Mouse (Mus musculus) gastrocnemius, adult 8-10 months (tissue): ENCODE data around the gene Rassf3. TPM values are rescaled to one million over a fixed set of nuclear protein-coding genes. Genes with fewer than 3 reads are reported as not detected.

Experiments used
- DNase-seq, 2 experiments: peaks; one replicate each; pipeline ENCODE4 v3.0.0; 2022; ENCODE audit warnings: low spot score in 2 of 2
- total RNA-seq, 4 experiments: library from RNA; stranded (reverse); gene quantifications; 2 replicates each; pipeline ENCODE4 v1.2.4; 2022

Gene Rassf3
- 10 to 100 TPM; 23.3 to 43.2 (median 31.1) TPM for total RNA-seq

DNA sequence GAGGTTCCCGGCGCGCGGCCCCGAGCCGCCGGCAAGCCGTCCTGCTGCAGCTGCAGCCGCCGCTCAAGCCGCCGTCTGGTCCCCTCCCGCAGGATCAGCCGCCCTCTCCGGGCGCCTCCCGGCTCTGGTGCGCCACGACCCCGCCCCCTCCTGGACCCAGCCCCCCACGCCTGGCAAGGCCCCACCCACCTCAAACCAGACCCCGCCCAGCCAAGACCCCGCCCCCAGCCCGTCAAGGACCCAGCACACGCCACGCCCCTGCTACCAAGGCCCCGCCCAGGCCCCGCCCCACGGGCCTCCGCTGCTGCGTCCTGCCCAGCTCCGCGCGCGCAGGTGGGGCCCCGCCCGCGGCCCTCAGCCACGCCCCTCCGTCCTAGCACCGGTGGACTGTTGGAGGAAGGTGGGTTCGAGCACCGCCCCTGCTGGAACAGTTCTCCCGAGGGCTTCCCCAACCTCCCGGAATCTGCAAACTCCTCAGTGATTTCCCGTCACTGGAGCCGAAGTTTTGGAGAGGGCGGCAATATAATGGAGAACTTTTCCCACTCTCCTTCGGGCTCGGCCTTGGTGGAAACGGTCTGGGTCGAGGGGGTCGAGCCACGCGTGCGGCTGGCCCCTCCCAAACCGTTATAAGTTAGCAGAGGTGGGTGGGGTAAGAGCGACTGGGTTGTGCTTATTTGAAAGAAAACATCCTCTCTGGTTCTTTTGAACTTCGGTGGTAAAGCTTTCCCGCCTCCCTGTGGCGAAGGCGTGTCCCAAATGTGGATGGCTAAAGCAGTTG lies at the start of gene Rassf3:
Rassf3 (minus strand) TSS at position 158 of the 778 bp plus-strand sequence.
- peak; percentile 91 to 92 for DNase-seq

GRCm38 (mm10) chr10:121520923-121521585 lies 44.9 kb upstream of the Rassf3 start:
- no peak for DNase-seq

- DNase-seq = no peak
These were observed 43.6 kb upstream of the Rassf3 start for GRCm38 (mm10) chr10:121519710-121520109.

GRCm38 (mm10) chr10:121516008-121516600 lies 40.0 kb upstream of the Rassf3 start:
- DNase-seq = peak; percentile 63 to 66

- no peak for DNase-seq
These were observed 33.9 kb upstream of the Rassf3 start for GRCm38 (mm10) chr10:121509751-121510643.

DNA sequence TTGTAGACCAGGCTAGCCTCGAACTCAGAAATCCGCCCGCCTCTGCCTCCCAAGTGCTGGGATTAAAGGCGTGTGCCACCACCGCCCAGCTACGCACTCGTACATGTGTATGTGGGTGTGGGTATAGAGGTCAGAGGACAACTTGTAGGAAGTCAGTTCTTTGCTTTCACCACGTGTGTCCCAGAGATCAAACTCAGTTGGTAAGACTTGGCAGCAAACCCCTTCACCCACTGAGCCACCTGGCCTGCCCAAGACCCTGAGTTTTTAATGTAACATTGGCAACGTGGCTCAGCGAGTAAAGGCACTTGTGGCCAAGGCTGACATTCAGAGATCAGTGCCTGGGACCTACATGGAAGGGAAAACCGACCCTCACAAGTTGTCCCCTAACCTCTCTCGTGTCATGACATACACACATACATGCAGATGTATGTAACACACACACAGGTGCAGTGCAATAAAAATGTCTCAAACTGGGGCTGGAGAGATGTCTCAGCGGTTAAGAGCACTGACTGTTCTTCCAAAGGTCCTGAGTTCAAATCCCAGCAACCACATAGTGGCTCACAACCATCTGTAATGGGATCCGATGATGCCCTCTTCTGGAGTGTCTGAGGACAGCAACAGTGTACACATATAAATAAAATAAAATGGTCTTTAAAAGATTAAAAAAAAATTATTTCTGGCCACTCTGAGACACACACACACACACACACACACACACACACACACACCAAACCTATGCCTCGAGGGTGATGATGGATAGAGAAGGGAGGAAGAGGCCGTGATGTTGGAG lies 31.8 kb upstream of the Rassf3 start:
- no peak for DNase-seq

DNA sequence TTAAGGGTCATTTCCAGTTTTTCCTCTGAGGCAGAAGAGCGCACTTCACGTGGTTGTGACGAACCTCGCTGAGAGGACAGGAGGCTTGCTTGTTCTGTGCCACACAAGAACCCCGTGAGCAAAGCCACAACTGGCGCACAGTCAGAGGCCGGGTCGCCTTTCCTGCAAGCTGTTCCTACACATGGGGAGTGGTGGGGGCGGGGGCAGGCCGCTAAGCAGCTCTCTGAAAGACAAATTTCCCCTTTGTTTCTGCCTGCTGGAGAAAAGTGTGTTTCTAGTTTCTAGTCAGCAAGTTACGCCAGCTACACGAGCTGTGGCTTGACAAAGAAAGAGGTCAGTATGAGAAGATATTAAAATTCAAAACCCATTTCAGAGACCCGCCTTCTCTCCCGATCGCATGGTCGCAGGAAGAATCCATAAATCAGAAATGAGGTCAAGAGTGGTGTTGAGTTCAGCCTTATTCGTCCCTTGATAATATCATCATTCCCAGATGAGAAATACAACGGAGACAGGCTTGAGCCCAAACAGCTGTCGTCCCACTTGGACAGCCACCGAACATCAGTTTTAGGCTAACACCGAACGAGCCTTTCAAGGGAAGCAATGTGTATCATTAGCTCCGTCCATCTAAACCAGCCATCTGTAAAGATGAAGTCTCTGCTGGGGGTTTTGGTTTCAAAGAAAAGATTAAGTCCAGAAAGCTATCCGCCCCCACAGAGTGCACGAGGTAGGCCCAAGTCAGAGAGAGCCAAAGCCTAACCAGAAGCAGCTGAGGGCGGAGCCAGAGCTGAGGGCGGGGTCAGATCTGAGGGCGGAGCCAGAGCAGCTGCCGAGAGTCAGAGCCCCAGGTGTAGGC lies 30.8 kb upstream of the Rassf3 start:
- peak; percentile 47 to 48 for DNase-seq

DNA sequence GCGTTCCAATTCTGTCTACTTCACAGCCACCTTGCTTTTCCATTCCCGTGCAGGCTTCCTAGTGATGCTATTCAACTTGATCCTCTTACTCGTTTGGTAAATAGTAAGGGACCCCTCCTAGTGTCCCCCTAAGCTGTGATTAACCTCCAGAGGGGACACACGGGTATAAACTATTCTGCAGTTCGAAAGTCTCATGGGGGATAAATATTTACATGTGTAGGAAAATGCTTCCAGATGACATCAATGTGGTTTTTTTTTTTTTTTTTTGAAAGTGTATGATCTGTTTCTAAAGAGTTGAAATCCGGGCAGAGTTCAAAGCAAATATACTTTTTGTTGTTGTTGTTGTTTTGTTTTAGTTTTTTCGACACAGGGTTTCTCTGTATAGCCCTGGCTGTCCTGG lies 29.8 kb upstream of the Rassf3 start:
- DNase-seq = no peak

- peak; percentile 11 to 43 for DNase-seq
These were observed 29.1 kb upstream of the Rassf3 start for GRCm38 (mm10) chr10:121504973-121505911.

DNA sequence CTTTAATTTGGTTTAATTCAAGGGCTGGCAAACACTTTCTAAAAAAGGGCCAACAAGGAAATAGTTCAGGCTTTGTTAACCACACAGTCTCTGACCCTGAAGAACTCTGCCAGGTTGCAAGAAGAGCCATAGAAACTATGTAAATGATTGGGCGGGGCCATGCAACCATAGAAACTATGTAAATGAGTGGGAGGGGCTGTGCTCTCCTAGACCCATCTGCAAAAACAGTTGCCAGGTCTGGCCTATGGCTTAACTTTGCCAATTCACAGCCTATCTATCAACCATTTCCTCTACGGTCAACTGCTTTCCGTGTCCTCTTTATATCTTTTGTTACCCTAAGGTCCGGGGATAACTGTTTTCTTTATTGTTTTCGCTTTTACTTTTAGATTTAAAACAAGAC lies 25.0 kb upstream of the Rassf3 start:
- DNase-seq = no peak

DNA sequence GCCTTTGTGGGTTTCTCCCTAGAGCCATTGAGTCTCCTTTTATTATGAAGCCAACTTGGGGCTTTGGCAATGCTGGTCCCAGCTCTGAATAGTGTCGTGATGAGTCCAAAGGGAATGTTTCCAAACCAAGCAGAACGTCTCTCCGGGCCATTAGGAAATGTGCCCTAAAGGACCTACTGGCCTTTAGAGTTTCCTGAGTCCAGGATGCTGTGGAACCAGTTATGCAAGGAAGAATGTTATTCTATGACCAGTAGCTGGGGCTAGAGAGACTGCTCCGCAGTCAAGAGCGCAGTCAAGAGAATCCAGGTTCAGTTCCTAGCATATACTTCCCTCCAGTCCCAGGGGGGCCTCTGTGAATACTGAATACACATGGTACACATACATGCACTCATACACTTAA lies 23.9 kb upstream of the Rassf3 start:
- no peak for DNase-seq

GRCm38 (mm10) chr10:121499063-121499462 lies 22.9 kb upstream of the Rassf3 start:
- DNase-seq = no peak

- DNase-seq = peak in 1 of 2 experiments; percentile 11
These were observed 22.3 kb upstream of the Rassf3 start for GRCm38 (mm10) chr10:121498481-121498904.

GRCm38 (mm10) chr10:121497968-121498367 lies 21.8 kb upstream of the Rassf3 start:
- no peak for DNase-seq

DNA sequence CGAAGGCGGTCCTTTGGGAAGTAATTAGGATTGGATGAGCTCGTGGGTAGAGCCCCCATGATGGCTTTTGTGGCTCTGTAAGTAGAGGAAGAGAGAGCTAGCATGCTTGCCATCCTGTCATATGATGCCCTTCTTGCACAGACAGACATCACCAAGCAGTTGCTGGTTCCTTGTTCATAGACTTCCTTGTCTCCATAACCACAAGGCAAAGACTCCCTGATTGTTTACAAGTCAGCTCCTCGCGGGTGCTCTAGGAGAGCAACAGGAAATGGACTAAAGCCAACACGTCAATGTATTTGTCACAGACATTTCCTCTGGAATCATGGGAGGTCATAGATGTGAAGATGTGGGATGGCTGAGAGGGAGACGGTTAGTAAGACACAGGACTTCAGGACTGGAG lies 20.5 kb upstream of the Rassf3 start:
- no peak for DNase-seq

DNA sequence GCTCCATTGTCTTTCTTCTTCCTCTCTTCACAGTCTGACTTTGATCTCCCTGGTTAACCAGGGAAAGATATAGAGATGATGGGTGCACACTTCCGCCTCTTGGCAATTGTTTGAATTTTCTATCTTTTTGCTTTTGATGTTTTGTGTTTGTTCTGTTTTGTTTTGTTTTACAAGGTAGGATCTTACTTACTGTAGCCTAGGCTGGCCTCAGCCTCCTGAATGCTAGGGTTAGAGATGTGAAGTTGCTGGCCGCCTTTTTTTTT lies 17.9 kb upstream of the Rassf3 start:
- no peak for DNase-seq

DNA sequence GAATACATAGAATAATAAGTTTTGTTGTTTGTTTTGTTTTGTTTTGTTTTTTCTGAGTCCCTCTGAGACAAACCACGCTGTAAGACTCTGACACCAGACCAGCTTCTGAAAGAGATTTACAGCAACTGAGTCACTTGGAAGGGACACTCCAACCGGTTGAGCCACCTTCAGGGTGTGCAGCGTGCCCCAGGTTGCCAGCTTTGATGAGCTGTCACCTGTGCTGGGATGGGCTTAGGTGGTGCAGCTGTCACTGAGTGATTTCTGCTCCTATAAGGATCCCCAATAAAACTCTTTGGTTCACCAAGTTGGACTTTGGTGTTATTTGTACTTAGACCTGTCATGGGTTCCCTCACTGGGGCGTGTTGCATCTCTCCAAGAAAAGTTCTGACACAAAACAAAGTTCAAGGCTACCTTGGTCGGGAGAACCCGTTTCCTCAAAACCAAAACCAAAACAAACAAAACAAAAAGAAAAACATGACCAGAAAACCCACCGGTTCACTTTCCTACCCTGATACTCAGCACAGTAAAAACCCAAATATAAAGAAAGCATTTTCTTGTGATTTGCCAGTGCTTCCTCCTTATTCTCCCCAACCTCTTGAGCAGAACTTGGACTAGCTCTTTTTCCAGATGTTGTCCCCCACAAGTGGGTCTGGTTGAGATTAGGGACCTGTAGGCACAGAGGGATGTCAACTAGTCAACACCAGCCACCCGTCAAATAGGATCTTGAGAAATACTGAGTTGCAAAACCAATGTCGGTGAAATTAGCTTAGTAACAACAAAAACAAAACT lies 17.4 kb upstream of the Rassf3 start:
- DNase-seq = no peak
